Mouse (Mus musculus): ENCODE measurements around the gene Btd.
"Not testable (repeated sequence)": the region's sequence is repeated elsewhere in the genome, so short reads cannot be mapped to it uniquely, and the experiment has no call there.

Btd gene

GRCm38 (mm10) chr14:31640890-31641505, at the start of gene Btd, which contains the start of gene Hacl1:
Gene Btd (plus strand): TSS chr14:31641028.
Gene Hacl1 (minus strand): TSS chr14:31641286.
- DNase-seq, result peak; percentile 82 to 83

DNA sequence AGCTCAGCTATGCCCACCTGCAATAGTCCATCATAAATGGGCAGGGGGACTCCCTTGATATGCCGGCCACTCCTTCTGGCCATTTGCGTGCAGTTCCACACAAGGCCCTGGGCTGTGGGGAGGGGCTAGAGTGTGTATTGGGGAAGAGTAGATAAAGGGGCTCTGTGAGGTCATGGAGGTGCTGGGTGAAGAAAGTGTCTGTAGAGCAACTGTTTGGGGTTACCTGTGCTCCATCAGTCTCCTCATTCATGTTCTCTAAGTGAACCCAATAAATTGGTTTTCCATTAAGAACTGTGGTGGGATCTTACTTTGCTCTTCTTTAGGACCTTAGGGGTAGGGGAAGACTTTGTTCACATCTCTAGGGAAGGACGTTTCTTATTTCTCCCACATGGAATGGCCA, 49.6 kb upstream of the Btd start, which contains the start of gene Colq:
Colq (minus strand) TSS at position 101 of the 400 bp plus-strand sequence.
- no peak for DNase-seq

DNA sequence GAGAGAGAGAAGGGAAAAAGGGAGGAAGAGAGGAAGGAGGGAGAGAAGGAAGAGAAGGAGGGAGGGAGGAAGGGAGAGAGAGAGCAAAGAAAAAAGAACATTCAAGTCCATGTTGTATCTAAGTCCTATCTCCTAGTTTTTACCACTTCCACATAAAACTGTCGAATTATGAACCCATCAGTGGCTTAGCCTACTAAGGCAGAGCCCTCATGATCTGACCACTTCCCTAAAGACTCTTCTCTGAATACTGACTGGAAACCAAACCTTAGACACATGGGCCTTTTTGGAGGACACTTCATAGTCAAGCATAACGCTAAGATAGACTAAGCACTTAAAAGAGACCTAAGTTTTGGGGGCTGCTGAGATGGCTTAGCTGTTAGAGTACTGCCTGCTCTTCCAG, 47.8 kb upstream of the Btd start:
- no peak for DNase-seq

DNA sequence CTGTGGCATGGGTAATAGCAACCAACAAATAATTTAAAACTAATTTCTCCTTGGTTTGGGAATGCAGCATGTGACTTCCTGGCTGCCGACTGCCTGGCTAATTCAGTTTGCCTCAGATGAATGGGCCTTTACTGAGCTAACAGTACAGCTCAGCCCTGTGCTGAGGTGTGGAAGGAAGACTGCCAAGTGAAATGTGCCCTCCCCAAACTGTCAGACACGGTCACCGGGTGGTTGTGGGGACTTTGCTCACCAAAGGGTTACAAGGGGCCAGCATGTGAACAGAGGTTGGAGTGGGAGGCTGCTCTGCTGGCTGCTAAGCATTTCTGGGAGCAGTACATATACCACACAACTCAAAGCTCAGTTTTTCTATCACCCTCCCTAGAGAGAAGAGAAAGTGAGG, 46.1 kb upstream of the Btd start:
- no peak for DNase-seq

GRCm38 (mm10) chr14:31596408-31596807, 44.4 kb upstream of the Btd start:
- DNase-seq, result no peak

DNA sequence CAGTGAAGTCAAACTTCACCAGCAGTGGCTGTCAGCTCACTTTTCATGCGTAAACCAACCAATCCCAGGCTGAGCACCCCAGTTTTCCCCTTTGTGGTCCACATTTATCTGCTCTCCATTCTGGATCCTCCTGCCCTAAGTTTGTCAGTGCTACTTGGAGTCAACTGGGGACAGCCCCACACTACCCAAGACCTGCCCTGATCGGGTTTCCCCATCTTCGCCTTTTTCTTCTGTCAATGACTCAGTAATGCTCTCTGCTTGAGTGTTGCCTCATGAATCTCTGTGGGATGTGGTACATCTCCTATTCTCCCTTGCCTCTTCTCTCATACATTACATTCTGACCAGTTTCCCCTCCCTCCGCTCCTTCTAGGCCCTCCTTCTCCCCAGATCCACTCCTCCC, 43.4 kb upstream of the Btd start:
- DNase-seq, result no peak

- DNase-seq, result no peak
These were observed 38.8 kb upstream of the Btd start for GRCm38 (mm10) chr14:31601908-31602615.

DNA sequence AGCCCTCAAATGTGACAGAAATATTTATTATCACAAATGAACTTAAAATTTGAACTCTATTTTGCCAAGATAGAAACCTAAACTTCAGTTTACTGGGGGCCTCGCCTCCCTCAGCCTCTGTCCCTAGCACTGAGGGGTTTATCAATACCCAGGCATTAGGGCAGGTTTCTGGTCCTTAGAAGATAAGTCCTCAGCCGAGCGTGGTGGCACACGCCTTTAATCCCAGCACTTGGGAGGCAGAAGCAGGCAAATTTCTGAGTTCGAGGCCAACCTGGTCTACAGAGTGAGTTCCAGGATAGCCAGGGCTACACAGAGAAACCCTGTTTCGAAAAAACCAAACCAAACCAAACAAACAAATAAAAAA, 38.2 kb upstream of the Btd start:
- not testable (repeated sequence) for DNase-seq

DNA sequence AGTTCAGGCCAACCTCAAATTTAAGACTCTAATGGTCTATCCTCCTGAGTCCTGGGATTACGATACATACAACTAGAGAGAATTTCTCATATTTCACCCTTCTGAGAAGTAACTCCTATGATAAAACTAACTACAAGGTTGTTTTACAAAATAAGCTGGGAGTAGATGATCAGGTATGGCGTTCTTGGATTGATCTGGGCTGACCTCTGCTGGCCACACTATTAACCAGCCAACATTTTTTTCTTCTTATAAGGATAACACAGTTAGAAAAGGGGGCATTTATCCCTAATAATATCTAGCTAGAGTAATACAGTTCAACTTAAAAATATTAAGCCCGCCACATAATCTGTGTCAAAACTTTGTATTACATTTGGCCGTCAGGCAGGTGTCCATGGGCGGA, 35.9 kb upstream of the Btd start:
- peak; percentile 70 to 73 for DNase-seq

DNA sequence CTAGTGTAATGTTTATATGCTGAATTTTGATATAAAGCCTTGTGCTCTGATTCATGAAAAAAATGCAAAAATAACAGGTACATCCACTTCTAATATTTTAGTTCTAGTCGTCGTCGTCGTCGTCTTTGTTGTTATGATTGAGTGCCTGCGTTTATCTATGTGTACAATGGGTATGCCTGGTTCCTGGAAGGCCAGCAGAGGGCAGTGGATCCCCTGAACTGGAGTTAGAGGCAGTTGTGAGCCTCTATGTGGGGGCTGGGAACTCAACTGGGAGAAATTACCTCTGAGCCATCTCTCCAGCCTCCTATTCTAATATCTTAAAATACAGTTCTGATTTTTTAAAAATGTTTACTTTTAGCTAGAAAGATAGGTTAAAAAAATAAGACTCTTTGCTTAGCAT, 35.3 kb upstream of the Btd start:
- peak; percentile 14 to 49 for DNase-seq

DNA sequence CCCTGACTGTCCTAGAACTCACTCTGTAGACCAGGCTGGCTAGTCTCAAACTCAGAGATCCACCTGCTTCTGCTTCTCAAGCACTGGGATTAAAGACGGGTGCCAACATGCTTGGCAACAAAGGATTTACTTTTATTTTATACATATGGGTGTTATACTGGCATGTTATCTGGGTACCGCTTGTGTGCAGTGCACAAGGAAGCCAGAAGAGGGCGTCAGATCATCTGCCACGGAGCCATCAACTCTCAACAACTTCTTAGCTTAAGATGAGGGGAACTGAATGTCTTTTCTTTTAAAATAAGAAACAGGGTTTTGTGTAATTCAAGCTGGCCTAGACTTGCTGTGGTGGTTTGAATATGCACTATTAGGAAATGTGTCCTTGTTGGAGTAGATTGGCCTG, 28.8 kb upstream of the Btd start:
- no peak for DNase-seq

DNA sequence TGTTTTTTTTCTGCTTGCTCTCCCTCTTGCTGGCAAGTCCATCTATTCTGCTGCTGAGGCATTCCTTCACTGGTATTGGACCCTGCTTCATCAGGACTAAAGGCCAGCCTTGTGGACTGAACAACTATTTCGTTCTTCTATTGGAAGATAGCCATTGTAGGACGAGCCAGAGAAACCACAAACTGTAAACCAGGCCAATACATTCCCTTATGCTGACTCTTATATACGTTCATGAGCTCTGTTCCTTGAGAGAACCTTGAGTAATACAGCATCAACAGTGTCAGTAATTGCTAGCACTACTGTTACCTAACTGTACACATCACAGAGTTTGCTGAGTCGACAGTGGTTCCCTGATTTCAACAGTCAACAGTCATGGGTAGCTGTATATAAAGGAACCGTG, 27.2 kb upstream of the Btd start:
- no peak for DNase-seq

- no peak for DNase-seq
These were observed 23.6 kb upstream of the Btd start for GRCm38 (mm10) chr14:31617204-31617603.

GRCm38 (mm10) chr14:31617997-31618396, 22.8 kb upstream of the Btd start:
- no peak for DNase-seq

DNA sequence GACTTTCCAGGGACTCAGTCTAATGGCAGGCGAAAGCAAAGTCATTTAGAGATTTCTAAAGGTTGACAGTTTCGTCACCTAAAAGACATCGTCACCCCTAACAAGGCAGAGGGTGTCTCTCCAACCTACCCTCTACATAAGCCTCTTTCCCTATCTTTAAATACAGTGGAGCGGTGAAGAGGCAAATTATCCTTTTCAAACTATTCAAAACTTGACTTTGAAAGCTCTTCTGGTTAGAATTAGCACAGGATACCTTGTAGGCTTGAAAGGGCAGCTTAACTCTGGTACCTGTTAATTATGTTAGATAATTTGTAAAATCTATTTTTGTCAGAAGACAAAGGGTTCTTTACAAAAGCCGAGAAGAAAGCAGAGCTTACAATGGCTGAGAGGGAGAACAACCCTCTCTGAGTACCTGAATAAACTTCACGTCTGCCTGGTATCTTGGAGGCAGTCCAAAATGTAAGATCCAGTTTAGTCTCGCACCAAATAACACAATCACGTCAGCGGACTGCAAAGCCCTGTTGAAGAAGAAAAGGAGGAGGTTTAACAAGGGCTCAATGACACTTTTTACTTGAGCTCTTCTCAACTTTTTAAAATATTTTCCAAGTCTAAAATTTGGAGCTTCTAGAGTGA, 20.1 kb upstream of the Btd start:
- no peak for DNase-seq

- no peak for DNase-seq
These were observed 18.1 kb upstream of the Btd start for GRCm38 (mm10) chr14:31622748-31623147.

- DNase-seq, result no peak
These were observed 10.2 kb upstream of the Btd start for GRCm38 (mm10) chr14:31630677-31631076.

DNA sequence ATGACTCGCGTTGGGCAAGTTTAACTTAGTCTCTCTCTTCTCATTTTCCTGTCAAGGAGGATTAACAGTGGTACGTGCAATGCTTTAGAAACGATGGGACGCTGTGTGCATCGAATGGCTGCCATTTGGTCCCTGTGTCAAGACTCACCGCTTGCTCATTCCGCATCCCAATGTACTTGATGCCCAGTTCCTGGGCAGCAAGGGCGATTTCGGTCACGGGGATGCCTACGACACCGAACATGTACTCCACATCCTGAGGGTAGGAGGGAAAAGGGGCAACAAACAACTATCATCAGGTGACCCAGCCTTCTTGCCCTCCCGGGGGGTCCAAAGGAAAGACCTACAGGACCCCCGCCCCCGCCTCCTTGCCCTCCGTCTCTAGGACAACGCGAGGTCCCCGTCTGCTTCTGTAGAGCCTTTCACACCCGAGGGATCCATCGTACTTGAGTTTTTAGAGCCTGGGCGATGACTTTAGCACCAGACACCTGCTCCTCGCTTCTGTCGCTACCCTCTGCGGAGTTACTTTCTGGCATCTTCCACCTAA, 410 bp upstream of the Btd start, which contains the start of gene Gm49387:
Gm49387 (minus strand) TSS at position 533 of the 544 bp plus-strand sequence.
- peak in 1 of 2 experiments; percentile 51 for DNase-seq

DNA sequence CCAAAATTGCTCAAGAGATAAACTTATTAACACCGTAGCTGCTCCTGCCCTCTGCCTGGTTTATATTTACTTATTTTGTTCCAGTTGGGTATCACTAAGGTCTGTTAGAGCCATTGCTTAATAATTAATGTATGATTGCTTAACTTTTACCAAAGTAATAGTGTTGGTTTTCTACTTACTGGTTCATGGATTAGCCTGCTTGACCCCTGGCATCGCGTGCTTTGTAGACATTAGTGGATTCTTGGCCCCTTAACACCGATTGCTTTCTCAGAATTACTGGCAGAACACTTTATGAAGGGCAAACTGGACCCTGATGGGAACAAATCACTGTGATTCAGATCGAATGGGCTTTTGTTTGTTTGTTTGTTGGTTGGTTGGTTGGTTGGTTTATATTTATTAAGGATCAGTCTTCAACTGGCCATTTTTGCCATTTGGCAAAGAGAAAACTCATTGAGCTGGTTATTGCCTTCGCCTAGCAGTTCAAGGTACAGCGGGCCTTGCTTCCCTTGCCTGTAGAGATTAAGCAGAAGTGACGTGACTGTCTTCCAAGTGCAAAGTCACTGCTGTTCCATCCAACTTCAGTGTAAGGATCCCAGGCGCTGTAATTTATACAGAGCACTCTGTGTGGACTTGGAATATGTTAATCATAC, 803 bp downstream of the Btd start:
- DNase-seq, result no peak

DNA sequence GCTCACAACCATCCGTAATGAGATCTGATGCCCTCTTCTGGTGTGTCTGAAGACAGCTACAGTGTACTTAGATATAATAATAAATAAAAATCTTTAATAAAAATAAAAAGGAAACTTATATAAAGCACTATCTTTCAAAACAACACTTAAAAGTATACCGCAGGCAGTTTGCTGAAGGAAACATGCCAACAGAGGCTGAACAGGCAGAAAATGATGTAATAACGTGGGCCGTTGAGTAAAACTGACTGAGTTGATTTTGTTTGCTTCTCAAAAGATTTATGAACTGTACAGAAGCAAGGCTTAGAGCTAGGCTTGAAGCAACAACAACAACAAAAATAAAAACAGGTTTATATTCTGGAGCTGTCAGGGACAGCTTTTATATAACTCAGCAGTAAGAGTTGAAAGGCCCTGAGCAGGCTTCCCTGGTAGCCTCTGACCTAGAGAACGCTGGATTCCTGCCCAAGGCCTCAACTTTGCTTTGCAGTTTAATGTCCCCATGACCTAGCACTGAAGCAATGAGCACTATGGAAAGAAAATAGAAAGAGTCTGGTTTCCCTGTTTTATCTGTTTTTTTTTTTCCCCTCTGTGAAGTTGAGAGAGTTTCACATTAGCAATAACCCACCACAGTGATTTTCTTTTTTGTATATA, 3.5 kb downstream of the Btd start:
- DNase-seq, result no peak

GRCm38 (mm10) chr14:31644931-31645547, 4.2 kb downstream of the Btd start:
- no peak for DNase-seq

DNA sequence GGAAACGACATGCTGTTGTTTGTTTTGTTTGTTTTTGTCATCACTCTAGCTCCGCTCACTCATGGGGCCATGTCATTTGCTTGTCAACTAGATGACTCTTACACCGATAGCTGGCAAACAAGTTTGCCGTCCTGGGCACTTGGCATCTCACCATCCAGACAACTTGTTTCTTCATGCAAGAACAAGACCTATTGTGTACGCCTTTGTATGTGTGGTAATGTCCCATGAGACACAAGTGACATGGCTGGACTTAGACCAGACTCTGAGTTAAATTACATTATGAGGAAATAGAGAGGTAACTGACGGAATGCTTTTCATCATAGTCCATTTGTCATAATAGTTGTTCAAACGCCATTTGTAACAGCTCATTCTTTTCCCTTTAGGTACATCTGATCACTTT, 5.1 kb downstream of the Btd start:
- no peak for DNase-seq

All from cerebellum, postnatal 14 days (tissue).